Mouse (Mus musculus) E14TG2a.4 (cell line): ENCODE data around the gene Ctnnd2.

Experiments used
- CTCF ChIP-seq: conservative IDR thresholded peaks from 2 replicates; pipeline ENCODE4 v1.5.1; 2014; ENCODE audit warnings: low read length
- NANOG ChIP-seq: IDR thresholded peaks from 2 replicates; pipeline ENCODE4 v1.6.1; 2014; ENCODE audit warnings: borderline replicate concordance, low read length, mixed read lengths
- POU5F1 ChIP-seq: IDR thresholded peaks from 2 replicates; pipeline ENCODE4 v1.6.1; 2014; ENCODE audit warnings: low read length, borderline replicate concordance

GRCm38 (mm10) chr15:30550956-30551355 is 378.6 kb downstream of the Ctnnd2 start:
- TF ChIP-seq CTCF (no peak), POU5F1 (no peak), NANOG (no peak)
